Mouse (Mus musculus): ENCODE results near the gene Cbx6. TPM values are rescaled to one million over a fixed set of nuclear protein-coding genes. Genes with fewer than 3 reads are reported as not detected.

Gene Cbx6
- polyA plus RNA-seq, 1 experiment, result 24.4 TPM

GRCm38 (mm10) chr15:79796256-79796655 is 38.2 kb downstream of the Cbx6 start:
- Histone ChIP-seq H3K4me3 (ENCODE audit: extremely low read depth, insufficient read depth, insufficient read length) (no peak overlapping the region), H3K4me1 (ENCODE audit: control insufficient read depth, insufficient read depth, insufficient read length) (no peaks in the 10 kb centered on the region), H3K36me3 (ENCODE audit: control insufficient read depth, insufficient read depth, low read length) (no peaks in the 10 kb centered on the region), H3K27me3 (ENCODE audit: control insufficient read depth, insufficient read depth, low read length) (no peaks in the 10 kb centered on the region), H3K27ac (ENCODE audit: insufficient read depth, low read length) (no peak overlapping the region)
- TF ChIP-seq CTCF (IDR thresholded peaks at IDR 0.05; ENCODE audit: extremely low read depth, insufficient read depth, insufficient read length, insufficient replicate concordance) (no peak), POLR2A (IDR thresholded peaks at IDR 0.05; ENCODE audit: low read depth, low read length) (no peak)
- WGBS, result 90% methylated on average over 12 of the region's 12 CpGs
- no peak for DNase-seq (ENCODE audit: low read depth in 1 of 2, low spot score in 2 of 2)

GRCm38 (mm10) chr15:79794173-79794572 is 40.3 kb downstream of the Cbx6 start:
- Histone ChIP-seq H3K4me1 (ENCODE audit: control insufficient read depth, insufficient read depth, insufficient read length) (no peaks in the 10 kb centered on the region), H3K4me3 (ENCODE audit: extremely low read depth, insufficient read depth, insufficient read length) (no peak overlapping the region), H3K27me3 (ENCODE audit: control insufficient read depth, insufficient read depth, low read length) (no peaks in the 10 kb centered on the region), H3K36me3 (ENCODE audit: control insufficient read depth, insufficient read depth, low read length) (no peaks in the 10 kb centered on the region), H3K27ac (ENCODE audit: insufficient read depth, low read length) (no peak overlapping the region)
- no peak for TF ChIP-seq POLR2A (IDR thresholded peaks at IDR 0.05; ENCODE audit: low read depth, low read length)
- TF ChIP-seq CTCF (IDR thresholded peaks at IDR 0.05; ENCODE audit: extremely low read depth, insufficient read depth, insufficient read length, insufficient replicate concordance), result no peak
- no peak for DNase-seq (ENCODE audit: low read depth in 1 of 2, low spot score in 2 of 2)
- 31% methylated on average over 20 of the region's 20 CpGs for WGBS

GRCm38 (mm10) chr15:79793076-79793475 is 41.4 kb downstream of the Cbx6 start:
- DNase-seq (ENCODE audit: low read depth in 1 of 2, low spot score in 2 of 2), result no peak
- TF ChIP-seq CTCF (IDR thresholded peaks at IDR 0.05; ENCODE audit: extremely low read depth, insufficient read depth, insufficient read length, insufficient replicate concordance) (no peak), POLR2A (IDR thresholded peaks at IDR 0.05; ENCODE audit: low read depth, low read length) (no peak)
- no peak overlapping the region for H3K27ac ChIP-seq (ENCODE audit: insufficient read depth, low read length)
- 66% methylated on average over 9 of the region's 9 CpGs for WGBS
- H3K4me1 ChIP-seq (ENCODE audit: control insufficient read depth, insufficient read depth, insufficient read length), result no peaks in the 10 kb centered on the region
- no peak overlapping the region for H3K4me3 ChIP-seq (ENCODE audit: extremely low read depth, insufficient read depth, insufficient read length)
- no peaks in the 10 kb centered on the region for H3K36me3 ChIP-seq (ENCODE audit: control insufficient read depth, insufficient read depth, low read length)
- H3K27me3 ChIP-seq (ENCODE audit: control insufficient read depth, insufficient read depth, low read length), result no peaks in the 10 kb centered on the region

- no peak overlapping the region for H3K4me3 ChIP-seq (ENCODE audit: extremely low read depth, insufficient read depth, insufficient read length)
- no peaks in the 10 kb centered on the region for H3K36me3 ChIP-seq (ENCODE audit: control insufficient read depth, insufficient read depth, low read length)
- no peaks in the 10 kb centered on the region for H3K4me1 ChIP-seq (ENCODE audit: control insufficient read depth, insufficient read depth, insufficient read length)
- TF ChIP-seq CTCF (IDR thresholded peaks at IDR 0.05; ENCODE audit: extremely low read depth, insufficient read depth, insufficient read length, insufficient replicate concordance) (no peak), POLR2A (IDR thresholded peaks at IDR 0.05; ENCODE audit: low read depth, low read length) (no peak)
- DNase-seq (ENCODE audit: low read depth in 1 of 2, low spot score in 2 of 2), result no peak
- H3K27me3 ChIP-seq (ENCODE audit: control insufficient read depth, insufficient read depth, low read length), result no peaks in the 10 kb centered on the region
- WGBS, result 44% methylated on average over 19 of the region's 19 CpGs
- no peak overlapping the region for H3K27ac ChIP-seq (ENCODE audit: insufficient read depth, low read length)
Observed at GRCm38 (mm10) chr15:79792455-79792854, 42.0 kb downstream of the Cbx6 start.

- no peak overlapping the region for H3K4me3 ChIP-seq (ENCODE audit: extremely low read depth, insufficient read depth, insufficient read length)
- H3K36me3 ChIP-seq (ENCODE audit: control insufficient read depth, insufficient read depth, low read length), result no peaks in the 10 kb centered on the region
- 3% methylated on average over 12 of the region's 12 CpGs for WGBS
- DNase-seq (ENCODE audit: low read depth in 1 of 2, low spot score in 2 of 2), result peak in 1 of 2 experiments; percentile 30
- H3K27ac ChIP-seq (ENCODE audit: insufficient read depth, low read length), result no peak overlapping the region
- H3K4me1 ChIP-seq (ENCODE audit: control insufficient read depth, insufficient read depth, insufficient read length), result no peaks in the 10 kb centered on the region
- H3K27me3 ChIP-seq (ENCODE audit: control insufficient read depth, insufficient read depth, low read length), result no peaks in the 10 kb centered on the region
- no peak for TF ChIP-seq CTCF (IDR thresholded peaks at IDR 0.05; ENCODE audit: extremely low read depth, insufficient read depth, insufficient read length, insufficient replicate concordance)
- no peak for TF ChIP-seq POLR2A (IDR thresholded peaks at IDR 0.05; ENCODE audit: low read depth, low read length)
Observed at GRCm38 (mm10) chr15:79791502-79791901, 43.0 kb downstream of the Cbx6 start.

GRCm38 (mm10) chr15:79790905-79791304 is 43.6 kb downstream of the Cbx6 start:
- Histone ChIP-seq H3K4me3 (ENCODE audit: extremely low read depth, insufficient read depth, insufficient read length) (no peak overlapping the region), H3K27ac (ENCODE audit: insufficient read depth, low read length) (no peak overlapping the region), H3K4me1 (ENCODE audit: control insufficient read depth, insufficient read depth, insufficient read length) (no peaks in the 10 kb centered on the region), H3K27me3 (ENCODE audit: control insufficient read depth, insufficient read depth, low read length) (no peaks in the 10 kb centered on the region), H3K36me3 (ENCODE audit: control insufficient read depth, insufficient read depth, low read length) (no peaks in the 10 kb centered on the region)
- DNase-seq (ENCODE audit: low read depth in 1 of 2, low spot score in 2 of 2), result no peak
- no peak for TF ChIP-seq POLR2A (IDR thresholded peaks at IDR 0.05; ENCODE audit: low read depth, low read length)
- TF ChIP-seq CTCF (IDR thresholded peaks at IDR 0.05; ENCODE audit: extremely low read depth, insufficient read depth, insufficient read length, insufficient replicate concordance), result no peak
- WGBS, result 80% methylated on average over 6 of the region's 6 CpGs

- DNase-seq (ENCODE audit: low read depth in 1 of 2, low spot score in 2 of 2), result no peak
- WGBS, result 69% methylated on average over 8 of the region's 8 CpGs
- Histone ChIP-seq H3K4me3 (ENCODE audit: extremely low read depth, insufficient read depth, insufficient read length) (no peak overlapping the region), H3K27me3 (ENCODE audit: control insufficient read depth, insufficient read depth, low read length) (no peaks in the 10 kb centered on the region), H3K4me1 (ENCODE audit: control insufficient read depth, insufficient read depth, insufficient read length) (no peaks in the 10 kb centered on the region), H3K36me3 (ENCODE audit: control insufficient read depth, insufficient read depth, low read length) (no peaks in the 10 kb centered on the region), H3K27ac (ENCODE audit: insufficient read depth, low read length) (no peak overlapping the region)
- TF ChIP-seq POLR2A (IDR thresholded peaks at IDR 0.05; ENCODE audit: low read depth, low read length), result no peak
- no peak for TF ChIP-seq CTCF (IDR thresholded peaks at IDR 0.05; ENCODE audit: extremely low read depth, insufficient read depth, insufficient read length, insufficient replicate concordance)
Observed at GRCm38 (mm10) chr15:79790111-79790510, 44.4 kb downstream of the Cbx6 start.
